Mouse (Mus musculus) duodenum, adult 2 months (tissue): ENCODE measurements around the gene Gjd2. TPM values are rescaled to one million over a fixed set of nuclear protein-coding genes. Genes with fewer than 3 reads are reported as not detected.

Experiments used
- polyA plus RNA-seq: library from polyadenylated mRNA; depleted of rRNA; stranded (reverse); fragments of >200 nt; gene quantifications from 2 replicates; pipeline ENCODE4 v1.2.3, GENCODE M21; 2012; ENCODE audit warnings: low replicate concordance; rRNA removed

Gene Gjd2
- 0.18 TPM in 1 of 2 replicates, not detected in the other for polyA plus RNA-seq

DNA sequence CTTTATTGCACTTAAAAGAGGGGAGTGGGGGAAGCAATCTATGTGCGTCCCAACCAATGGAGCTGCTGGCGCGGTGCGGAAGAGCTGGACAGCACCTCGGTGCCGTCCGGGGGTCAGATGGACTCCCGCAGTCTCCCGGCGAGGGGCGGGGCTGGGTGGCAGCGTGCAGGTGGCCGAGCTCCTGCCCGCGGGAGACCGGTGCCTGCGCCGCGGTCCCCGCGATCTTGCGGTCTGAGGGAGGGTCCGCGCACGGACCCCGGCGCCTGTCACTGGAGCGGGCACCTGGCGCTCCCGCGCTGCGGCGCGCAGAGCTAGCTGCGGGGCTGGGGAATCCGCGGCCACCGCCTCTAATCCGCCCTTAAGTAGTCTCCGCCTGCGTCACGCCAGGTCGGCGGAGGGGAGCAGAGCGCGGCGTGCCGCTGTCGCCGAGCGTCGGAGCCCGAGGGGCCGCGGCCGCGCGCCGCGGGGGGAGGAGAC lies at the start of gene Gjd2:
Gene Gjd2, minus strand, starts transcription at position 325 of the 477 bp plus-strand sequence.

DNA sequence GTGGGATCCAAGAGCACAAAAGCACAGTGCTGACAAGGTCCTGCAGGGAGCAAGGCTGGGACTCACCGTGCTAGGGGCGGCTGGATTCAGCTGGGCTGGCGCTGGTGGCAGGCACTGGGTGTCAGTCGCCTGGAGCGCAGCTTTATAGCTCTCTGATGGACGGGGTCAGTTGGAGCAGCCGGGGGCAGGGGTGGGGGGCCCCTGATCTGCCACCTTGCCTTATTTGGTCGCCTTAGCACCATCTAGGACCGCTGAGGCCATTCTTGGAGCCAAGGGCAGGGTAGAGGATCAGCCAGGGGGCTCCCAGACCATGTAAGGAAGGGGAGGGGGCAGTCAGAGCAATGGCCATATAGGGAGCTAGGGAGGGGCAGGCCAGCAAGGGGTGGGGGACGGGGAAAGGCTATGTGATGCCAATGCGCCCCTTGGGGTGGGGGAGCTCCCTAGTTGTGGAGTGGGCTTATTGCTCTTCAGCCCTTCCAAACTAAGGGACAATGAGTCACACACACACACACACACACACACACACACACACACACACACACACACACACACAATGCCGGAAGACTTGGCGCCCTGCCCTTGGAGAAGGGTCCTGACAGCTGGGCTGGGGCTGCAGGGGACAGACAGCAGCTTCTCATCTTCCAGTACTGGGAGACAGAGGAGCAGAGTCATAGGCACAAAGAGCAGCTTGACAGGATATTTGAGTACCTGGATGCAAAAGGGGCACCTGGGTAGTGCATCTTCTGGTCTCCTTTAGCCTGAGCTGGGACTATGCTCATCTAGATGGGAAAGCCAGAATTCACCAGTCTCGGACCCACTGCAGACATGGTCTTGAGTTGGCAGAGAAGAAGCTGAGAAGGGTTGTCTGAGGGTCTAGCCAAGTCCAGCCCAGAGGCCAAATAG lies 39.5 kb upstream of the Gjd2 start, which contains the start of gene Actc1:
Gene Actc1, minus strand, starts transcription at position 853 of the 903 bp plus-strand sequence.

Other genes with a start within 250 kb of the Gjd2 start
- gene Scg5, start 184.5 kb downstream of the Gjd2 start, polyA plus RNA-seq = 0.76 and 1.5 TPM in 2 replicates
- 0.65 and 0.86 TPM in 2 replicates for gene Arhgap11a, start 165.0 kb downstream of the Gjd2 start, polyA plus RNA-seq
- 1.1 and 2.0 TPM in 2 replicates for gene Actc1, start 39.9 kb upstream of the Gjd2 start, polyA plus RNA-seq
- gene Aqr, start 173.4 kb upstream of the Gjd2 start, polyA plus RNA-seq = 5.9 and 11.7 TPM in 2 replicates
- gene Zfp770, start 187.8 kb upstream of the Gjd2 start, polyA plus RNA-seq = 0.07 and 0.12 TPM in 2 replicates